Mouse (Mus musculus) neural tube, embryonic 11.5 days (tissue): ENCODE data around the gene Tnfrsf14. TPM values are rescaled to one million over a fixed set of nuclear protein-coding genes. Genes with fewer than 3 reads are reported as not detected.

Experiments used
- ATAC-seq: fragments of 200-750 bp; cut with Nextera tagmentation; 2 replicates; pipeline ENCODE4 v1.8.0; 2017; ENCODE audit warnings: moderate number of reproducible peaks, mild to moderate bottlenecking, moderate TSS enrichment, moderate library complexity; ENCODE audit not compliant: insufficient read depth, low FRiP score, low TSS enrichment
- DNase-seq: peaks from one replicate; pipeline ENCODE4 v3.0.0-alpha.2; 2015; ENCODE audit warnings: low spot score
- H3K27ac ChIP-seq: fragments of 300-500 bp; sonication (generic); 2 replicates; pipeline ENCODE4 v1.5.1; 2014; ENCODE audit warnings: low read depth, mild to moderate bottlenecking, low read length
- H3K27me3 ChIP-seq: fragments of 300-500 bp; sonication (generic); 2 replicates; pipeline ENCODE4 v1.6.1; 2014; ENCODE audit warnings: mild to moderate bottlenecking, low read length, mixed read lengths; ENCODE audit not compliant: control insufficient read depth, insufficient read depth
- H3K36me3 ChIP-seq: fragments of 300-500 bp; sonication (generic); 2 replicates; pipeline ENCODE4 v1.6.1; 2014; ENCODE audit warnings: mild to moderate bottlenecking, low read length, moderate library complexity, mixed read lengths; ENCODE audit not compliant: control insufficient read depth, insufficient read depth
- H3K4me1 ChIP-seq: fragments of 300-500 bp; sonication (generic); 2 replicates; pipeline ENCODE4 v1.6.1; 2014; ENCODE audit warnings: low read length, mixed read lengths; ENCODE audit not compliant: control insufficient read depth, insufficient read depth
- H3K4me2 ChIP-seq: fragments of 300-500 bp; sonication (generic); 2 replicates; pipeline ENCODE4 v1.6.1; 2014; ENCODE audit warnings: low read depth, mild to moderate bottlenecking, moderate library complexity
- H3K4me3 ChIP-seq: fragments of 300-500 bp; sonication (generic); 2 replicates; pipeline ENCODE4 v1.5.1; 2014; ENCODE audit warnings: low read depth, low read length
- H3K9ac ChIP-seq: fragments of 300-500 bp; sonication (generic); 2 replicates; pipeline ENCODE4 v1.6.1; 2014; ENCODE audit warnings: mild to moderate bottlenecking, low read length
- H3K9me3 ChIP-seq: fragments of 300-500 bp; sonication (generic); 2 replicates; pipeline ENCODE4 v1.6.1; 2016; ENCODE audit warnings: low read length; ENCODE audit not compliant: control insufficient read depth
- WGBS: fragments of 180-500 bp; shearing (Covaris S2); extraction: QIAGEN DNeasy Blood & Tissue Kit; methylation state at CpG from one replicate; pipeline ENCODE4 v1.1.7; 2014; 5-methylcytosine and 5-hydroxymethylcytosine counted together
- polyA plus RNA-seq: library from polyadenylated mRNA; unstranded; fragments of >200 nt; fragmentation: Nextera tagmentation; extraction: Ambion mirVana; gene quantifications from 2 replicates; pipeline ENCODE4 v1.2.1, GENCODE M21; 2014

Tnfrsf14 gene
- polyA plus RNA-seq, 1 experiment from 2014 or later: 1.1 TPM

- Histone ChIP-seq H3K36me3 (no peaks in the 10 kb centered on the region), H3K9me3 (no peaks in the 10 kb centered on the region), H3K4me3 (no peak overlapping the region), H3K9ac (no peak overlapping the region), H3K4me2 (no peak overlapping the region), H3K4me1 (no peaks in the 10 kb centered on the region), H3K27me3 (no peaks in the 10 kb centered on the region), H3K27ac (no peak overlapping the region)
- WGBS: 85% methylated on average over 10 of the region's 10 CpGs
- DNase-seq (no peak), ATAC-seq (no peak)
These were observed 13.1 kb downstream of the Tnfrsf14 start for GRCm38 (mm10) chr4:154915286-154915685.

GRCm38 (mm10) chr4:154914707-154915106, 13.7 kb downstream of the Tnfrsf14 start:
- Histone ChIP-seq H3K4me1 (no peaks in the 10 kb centered on the region), H3K9me3 (no peaks in the 10 kb centered on the region), H3K4me2 (no peak overlapping the region), H3K4me3 (no peak overlapping the region), H3K27ac (no peak overlapping the region), H3K9ac (no peak overlapping the region), H3K27me3 (no peaks in the 10 kb centered on the region), H3K36me3 (no peaks in the 10 kb centered on the region)
- ATAC-seq (no peak), DNase-seq (no peak)
- WGBS: 80% methylated on average over 3 of the region's 3 CpGs

DNA sequence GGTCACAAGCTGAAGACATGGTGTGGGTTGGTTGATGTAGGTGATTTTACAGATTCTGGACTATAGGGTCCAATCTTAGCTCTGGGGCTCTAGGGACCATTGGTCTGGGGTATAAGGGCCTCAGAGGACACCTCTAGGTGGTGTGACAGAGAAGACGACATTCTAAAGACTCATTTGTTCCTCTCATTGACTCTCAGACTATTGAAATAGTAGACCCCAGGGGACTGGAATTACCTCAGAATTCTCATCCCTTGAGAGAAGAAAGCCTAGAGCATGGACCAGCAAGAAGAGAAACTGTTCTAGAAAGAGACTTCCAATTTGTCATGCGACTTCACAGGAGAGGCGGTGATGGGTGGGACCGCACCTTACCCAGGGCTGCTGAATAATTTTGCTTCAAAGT, 14.1 kb downstream of the Tnfrsf14 start:
- Histone ChIP-seq H3K9ac (no peak overlapping the region), H3K4me2 (no peak overlapping the region), H3K36me3 (no peaks in the 10 kb centered on the region), H3K4me3 (no peak overlapping the region), H3K27ac (no peak overlapping the region), H3K27me3 (no peaks in the 10 kb centered on the region), H3K4me1 (no peaks in the 10 kb centered on the region), H3K9me3 (no peaks in the 10 kb centered on the region)
- 93% methylated on average over 4 of the region's 4 CpGs for WGBS
- ATAC-seq (no peak), DNase-seq (no peak)

GRCm38 (mm10) chr4:154913845-154914244, 14.5 kb downstream of the Tnfrsf14 start:
- Histone ChIP-seq H3K27me3 (no peaks in the 10 kb centered on the region), H3K27ac (no peak overlapping the region), H3K4me2 (no peak overlapping the region), H3K9ac (no peak overlapping the region), H3K9me3 (no peaks in the 10 kb centered on the region), H3K4me3 (no peak overlapping the region), H3K4me1 (no peaks in the 10 kb centered on the region), H3K36me3 (no peaks in the 10 kb centered on the region)
- 94% methylated on average over 3 of the region's 3 CpGs for WGBS
- DNase-seq (no peak), ATAC-seq (no peak)

DNA sequence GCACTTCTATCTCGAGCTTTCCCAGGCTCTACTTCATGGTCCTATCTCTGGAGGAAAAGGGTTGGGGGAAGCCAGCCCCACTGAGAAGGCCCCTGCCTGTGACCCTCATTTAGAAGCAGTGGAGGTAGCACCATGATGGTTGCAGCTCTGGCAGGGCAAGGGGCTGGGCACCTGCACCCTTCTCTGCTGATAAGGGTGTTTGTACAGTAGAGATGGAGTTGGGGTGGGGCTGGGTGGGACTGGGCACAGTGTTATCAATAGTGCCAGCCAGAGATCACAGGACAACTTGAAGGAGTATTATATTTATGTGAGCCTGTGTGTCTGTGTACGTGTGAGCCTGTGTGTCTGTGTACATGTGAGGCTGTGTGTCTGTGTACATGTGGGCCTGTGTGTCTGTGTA, 16.7 kb downstream of the Tnfrsf14 start:
- no peak overlapping the region for H3K27ac ChIP-seq
- no peak overlapping the region for H3K9ac ChIP-seq
- H3K36me3 ChIP-seq: no peaks in the 10 kb centered on the region
- ATAC-seq (no peak), DNase-seq (no peak)
- H3K4me3 ChIP-seq: no peak overlapping the region
- no peaks in the 10 kb centered on the region for H3K4me1 ChIP-seq
- H3K27me3 ChIP-seq: no peaks in the 10 kb centered on the region
- H3K9me3 ChIP-seq: no peaks in the 10 kb centered on the region
- H3K4me2 ChIP-seq: no peak overlapping the region
- WGBS: 59% methylated on average over 2 of the region's 2 CpGs

DNA sequence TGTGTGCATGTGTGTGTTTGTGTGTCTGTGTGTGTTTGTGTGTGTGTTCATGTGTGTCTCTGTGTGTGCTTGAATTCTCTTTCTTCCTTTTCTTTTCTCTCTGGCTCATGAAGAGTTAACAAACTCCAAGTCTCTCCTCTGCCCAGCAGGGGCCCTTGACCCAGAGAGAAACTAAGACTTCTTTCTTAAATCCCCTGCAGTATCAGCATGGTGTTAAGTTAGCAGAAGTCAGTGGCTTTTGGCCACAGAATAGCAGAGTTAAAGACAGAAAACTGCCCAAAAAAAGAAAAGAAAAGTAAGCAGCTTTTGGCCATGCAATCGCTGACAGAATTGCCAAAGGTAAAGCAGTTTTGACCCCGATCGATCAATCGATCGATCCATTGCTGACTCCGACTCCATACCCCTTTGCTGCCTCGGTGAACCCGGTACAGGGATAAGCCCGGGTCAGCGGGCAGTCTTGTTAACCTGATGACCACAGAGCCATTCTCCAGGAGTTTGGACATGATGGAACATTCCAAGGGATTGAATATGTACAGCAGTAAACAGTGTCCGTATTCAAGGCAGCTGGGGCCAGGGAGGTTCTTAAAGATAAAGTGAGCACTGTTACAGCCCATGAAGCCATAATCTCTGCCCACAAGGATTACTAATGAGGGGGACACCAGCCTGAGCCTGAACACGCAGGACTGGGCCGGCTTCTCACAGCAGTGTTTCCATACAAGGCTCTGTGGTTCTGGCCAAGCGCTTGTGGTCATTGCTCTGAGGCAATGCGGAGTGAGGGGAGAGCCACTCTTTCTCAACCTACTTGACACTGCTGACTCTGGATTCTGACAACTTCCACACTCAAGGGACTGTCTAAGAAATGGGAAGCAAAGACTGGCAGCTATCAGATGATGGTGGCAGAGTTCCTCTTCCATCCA, 17.5 kb downstream of the Tnfrsf14 start:
- WGBS: 34% methylated on average over 15 of the region's 15 CpGs
- H3K36me3 ChIP-seq: no peaks in the 10 kb centered on the region
- ATAC-seq: no peak
- no peak for DNase-seq
- no peaks in the 10 kb centered on the region for H3K4me1 ChIP-seq
- H3K27me3 ChIP-seq: no peaks in the 10 kb centered on the region
- H3K27ac ChIP-seq: no peak overlapping the region
- H3K9ac ChIP-seq: no peak overlapping the region
- no peak overlapping the region for H3K4me2 ChIP-seq
- no peak overlapping the region for H3K4me3 ChIP-seq
- no peaks in the 10 kb centered on the region for H3K9me3 ChIP-seq

DNA sequence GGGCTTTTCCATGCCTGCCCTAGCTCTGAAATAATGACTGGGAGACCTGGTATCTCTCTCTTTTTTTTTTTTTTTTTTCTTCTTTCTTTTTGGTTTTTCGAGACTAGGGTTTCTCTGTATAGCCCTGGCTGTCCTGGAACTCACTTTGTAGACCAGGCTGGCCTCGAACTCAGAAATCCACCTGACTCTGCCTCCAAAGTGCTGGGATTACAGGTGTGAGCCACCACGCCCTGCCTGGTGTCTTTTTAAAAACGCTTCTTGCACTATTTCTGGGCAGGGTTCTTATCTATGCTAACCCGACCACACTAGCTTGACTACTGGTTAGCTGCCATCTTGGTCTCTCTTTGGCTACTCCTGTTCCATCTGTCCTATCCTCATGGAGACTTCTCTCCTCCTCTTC, 19.9 kb downstream of the Tnfrsf14 start:
- DNase-seq (no peak), ATAC-seq (no peak)
- Histone ChIP-seq H3K9ac (no peak overlapping the region), H3K27me3 (no peaks in the 10 kb centered on the region), H3K27ac (no peak overlapping the region), H3K4me1 (no peaks in the 10 kb centered on the region), H3K36me3 (no peaks in the 10 kb centered on the region), H3K4me2 (no peak overlapping the region), H3K9me3 (no peaks in the 10 kb centered on the region), H3K4me3 (no peak overlapping the region)
- 92% methylated on average over 5 of the region's 5 CpGs for WGBS

GRCm38 (mm10) chr4:154907833-154908232, 20.5 kb downstream of the Tnfrsf14 start:
- Histone ChIP-seq H3K9ac (no peak overlapping the region), H3K4me1 (no peaks in the 10 kb centered on the region), H3K27me3 (no peaks in the 10 kb centered on the region), H3K4me2 (no peak overlapping the region), H3K4me3 (no peak overlapping the region), H3K9me3 (no peaks in the 10 kb centered on the region), H3K36me3 (no peaks in the 10 kb centered on the region), H3K27ac (no peak overlapping the region)
- ATAC-seq: no peak
- peak; percentile 80 for DNase-seq
- 46% methylated on average over 17 of the region's 17 CpGs for WGBS
